Mouse (Mus musculus): ENCODE measurements around the gene Ifna14. TPM values are rescaled to one million over a fixed set of nuclear protein-coding genes. Genes with fewer than 3 reads are reported as not detected.

The Ifna14 gene
- polyA plus RNA-seq, 1 experiment from 2014 or later = not detected

GRCm38 (mm10) chr4:88533499-88533898, 38.1 kb downstream of the Ifna14 start:
- no peak overlapping the region for H3K27ac ChIP-seq
- no peak for ATAC-seq (replicated peaks; ENCODE audit: low FRiP score)
- H3K9ac ChIP-seq = no peak overlapping the region
- no peaks in the 10 kb centered on the region for H3K4me1 ChIP-seq
- no peak overlapping the region for H3K4me3 ChIP-seq (replicated peaks)
- no peaks in the 10 kb centered on the region for H3K9me3 ChIP-seq (replicated peaks)
- no peak overlapping the region for H3K4me2 ChIP-seq
- no peaks in the 10 kb centered on the region for H3K27me3 ChIP-seq
- 83% methylated on average over 2 of the region's 2 CpGs for WGBS
- H3K36me3 ChIP-seq = no peaks in the 10 kb centered on the region

- no peak overlapping the region for H3K27ac ChIP-seq
- WGBS = 78% methylated on average over 2 of the region's 2 CpGs
- no peaks in the 10 kb centered on the region for H3K4me1 ChIP-seq
- ATAC-seq (replicated peaks; ENCODE audit: low FRiP score) = no peak
- no peak overlapping the region for H3K4me3 ChIP-seq (replicated peaks)
- no peak overlapping the region for H3K9ac ChIP-seq
- H3K4me2 ChIP-seq = no peak overlapping the region
- no peaks in the 10 kb centered on the region for H3K36me3 ChIP-seq
- no peaks in the 10 kb centered on the region for H3K27me3 ChIP-seq
- H3K9me3 ChIP-seq (replicated peaks) = no peaks in the 10 kb centered on the region
These were observed 40.7 kb downstream of the Ifna14 start for GRCm38 (mm10) chr4:88530892-88531291.

- H3K4me3 ChIP-seq (replicated peaks) = no peak overlapping the region
- no peaks in the 10 kb centered on the region for H3K27me3 ChIP-seq
- H3K36me3 ChIP-seq = no peaks in the 10 kb centered on the region
- 52% methylated on average over 4 of the region's 4 CpGs for WGBS
- no peaks in the 10 kb centered on the region for H3K4me1 ChIP-seq
- H3K27ac ChIP-seq = no peak overlapping the region
- no peak for ATAC-seq (replicated peaks; ENCODE audit: low FRiP score)
- no peak overlapping the region for H3K9ac ChIP-seq
- no peak overlapping the region for H3K4me2 ChIP-seq
- no peaks in the 10 kb centered on the region for H3K9me3 ChIP-seq (replicated peaks)
These were observed 41.3 kb downstream of the Ifna14 start for GRCm38 (mm10) chr4:88530271-88530670.

GRCm38 (mm10) chr4:88526379-88527049, 45.1 kb downstream of the Ifna14 start:
- 85% methylated on average over 5 of the region's 5 CpGs for WGBS
- Histone ChIP-seq H3K27me3 (no peaks in the 10 kb centered on the region), H3K36me3 (no peaks in the 10 kb centered on the region), H3K9ac (no peak overlapping the region), H3K4me3 (replicated peaks) (no peak overlapping the region), H3K27ac (no peak overlapping the region), H3K4me2 (no peak overlapping the region), H3K9me3 (replicated peaks) (no peaks in the 10 kb centered on the region), H3K4me1 (no peaks in the 10 kb centered on the region)
- ATAC-seq (replicated peaks; ENCODE audit: low FRiP score) = no peak

- no peaks in the 10 kb centered on the region for H3K36me3 ChIP-seq
- whole genome bisulfite sequencing = 87% methylated on average over 3 of the region's 3 CpGs
- H3K27ac ChIP-seq = no peak overlapping the region
- H3K4me3 ChIP-seq (replicated peaks) = no peak overlapping the region
- ATAC-seq (replicated peaks; ENCODE audit: low FRiP score) = no peak
- no peaks in the 10 kb centered on the region for H3K9me3 ChIP-seq (replicated peaks)
- no peak overlapping the region for H3K4me2 ChIP-seq
- H3K4me1 ChIP-seq = no peaks in the 10 kb centered on the region
- no peak overlapping the region for H3K9ac ChIP-seq
- H3K27me3 ChIP-seq = 0 out of 2 replicates have a peak, but pooled peaks cover 4% of the 10 kb centered on the region
These were observed 46.2 kb downstream of the Ifna14 start for GRCm38 (mm10) chr4:88525393-88525792.

- ATAC-seq (replicated peaks; ENCODE audit: low FRiP score) = no peak
- no peak overlapping the region for H3K27ac ChIP-seq
- no peaks in the 10 kb centered on the region for H3K36me3 ChIP-seq
- no peak overlapping the region for H3K4me2 ChIP-seq
- H3K9me3 ChIP-seq (replicated peaks) = no peaks in the 10 kb centered on the region
- no peak overlapping the region for H3K9ac ChIP-seq
- H3K4me1 ChIP-seq = no peaks in the 10 kb centered on the region
- 0 out of 2 replicates have a peak, but pooled peaks cover 4% of the 10 kb centered on the region for H3K27me3 ChIP-seq
- no peak overlapping the region for H3K4me3 ChIP-seq (replicated peaks)
These were observed 48.4 kb downstream of the Ifna14 start for GRCm38 (mm10) chr4:88523241-88523640.

GRCm38 (mm10) chr4:88522674-88523073, 48.9 kb downstream of the Ifna14 start, which contains the start of gene Ifnb1:
Ifnb1 (minus strand) TSS chr4:88522774.
- WGBS = 88% methylated on average over 4 of the region's 4 CpGs
- Histone ChIP-seq H3K9me3 (replicated peaks) (no peaks in the 10 kb centered on the region), H3K9ac (no peak within 1 kb of the TSS), H3K36me3 (no peaks in the 10 kb centered on the region), H3K4me3 (replicated peaks) (no peak within 1 kb of the TSS), H3K4me1 (no peaks in the 10 kb centered on the region), H3K27ac (no peak within 1 kb of the TSS), H3K27me3 (0 out of 2 replicates have a peak, but pooled peaks cover 4% of the 10 kb centered on the region), H3K4me2 (no peak within 1 kb of the TSS)
- ATAC-seq (replicated peaks; ENCODE audit: low FRiP score) = no peak

Other genes starting within 250 kb of the Ifna14 start
- 18.3 and 20.7 TPM in 2 replicates for gene Hacd4, start 132.9 kb downstream of the Ifna14 start, polyA plus RNA-seq (2015; fragmentation: Nextera tagmentation; extraction: Ambion mirVana)
- gene Ifnb1, start 49.0 kb downstream of the Ifna14 start, polyA plus RNA-seq (2015; fragmentation: Nextera tagmentation; extraction: Ambion mirVana) = not detected in 2 replicates
- not detected in 2 replicates for gene Ifna15, start 13.6 kb downstream of the Ifna14 start, polyA plus RNA-seq (2015; fragmentation: Nextera tagmentation; extraction: Ambion mirVana)
- gene Ifna9, start 20.6 kb upstream of the Ifna14 start, polyA plus RNA-seq (2015; fragmentation: Nextera tagmentation; extraction: Ambion mirVana) = not detected in 2 replicates
- gene Ifna12, start 31.6 kb upstream of the Ifna14 start, polyA plus RNA-seq (2015; fragmentation: Nextera tagmentation; extraction: Ambion mirVana) = not detected in 2 replicates
- not detected in 2 replicates for gene C87499, start 62.6 kb upstream of the Ifna14 start, polyA plus RNA-seq (2015; fragmentation: Nextera tagmentation; extraction: Ambion mirVana)
- gene Ifna13, start 72.7 kb upstream of the Ifna14 start, polyA plus RNA-seq (2015; fragmentation: Nextera tagmentation; extraction: Ambion mirVana) = not detected in 2 replicates
- gene Ifna16, start 105.1 kb upstream of the Ifna14 start, polyA plus RNA-seq (2015; fragmentation: Nextera tagmentation; extraction: Ambion mirVana) = not detected in 2 replicates
- not detected in 2 replicates for gene Ifna2, start 112.1 kb upstream of the Ifna14 start, polyA plus RNA-seq (2015; fragmentation: Nextera tagmentation; extraction: Ambion mirVana)
- gene Ifnab, start 119.6 kb upstream of the Ifna14 start, polyA plus RNA-seq (2015; fragmentation: Nextera tagmentation; extraction: Ambion mirVana) = not detected in 2 replicates
- gene Gm26566, start 150.0 kb upstream of the Ifna14 start, polyA plus RNA-seq (2015; fragmentation: Nextera tagmentation; extraction: Ambion mirVana) = 1.1 and 1.2 TPM in 2 replicates
- gene Klhl9, start 150.7 kb upstream of the Ifna14 start, polyA plus RNA-seq (2015; fragmentation: Nextera tagmentation; extraction: Ambion mirVana) = 95.2 and 103 TPM in 2 replicates
- gene Gm13271, start 183.1 kb upstream of the Ifna14 start, polyA plus RNA-seq (2015; fragmentation: Nextera tagmentation; extraction: Ambion mirVana) = not detected in 2 replicates
- gene Gm13283, start 188.3 kb upstream of the Ifna14 start, polyA plus RNA-seq (2015; fragmentation: Nextera tagmentation; extraction: Ambion mirVana) = 0.30 and 0.49 TPM in 2 replicates
- 0.23 TPM in 1 of 2 replicates, not detected in the other for gene Gm13290, start 202.0 kb upstream of the Ifna14 start, polyA plus RNA-seq (2015; fragmentation: Nextera tagmentation; extraction: Ambion mirVana)
- not detected in 2 replicates for gene Gm13289, start 205.1 kb upstream of the Ifna14 start, polyA plus RNA-seq (2015; fragmentation: Nextera tagmentation; extraction: Ambion mirVana)
- 0.40 TPM in 1 of 2 replicates, not detected in the other for gene Gm13272, start 208.1 kb upstream of the Ifna14 start, polyA plus RNA-seq (2015; fragmentation: Nextera tagmentation; extraction: Ambion mirVana)
- gene Ifnz, start 210.3 kb upstream of the Ifna14 start, polyA plus RNA-seq (2015; fragmentation: Nextera tagmentation; extraction: Ambion mirVana) = 0.35 TPM in 1 of 2 replicates, not detected in the other
- gene Gm13276, start 213.9 kb upstream of the Ifna14 start, polyA plus RNA-seq (2015; fragmentation: Nextera tagmentation; extraction: Ambion mirVana) = not detected in 2 replicates
- not detected in 2 replicates for gene Gm13277, start 216.8 kb upstream of the Ifna14 start, polyA plus RNA-seq (2015; fragmentation: Nextera tagmentation; extraction: Ambion mirVana)
- gene Gm13278, start 219.8 kb upstream of the Ifna14 start, polyA plus RNA-seq (2015; fragmentation: Nextera tagmentation; extraction: Ambion mirVana) = not detected in 2 replicates
- not detected in 2 replicates for gene Gm13275, start 222.7 kb upstream of the Ifna14 start, polyA plus RNA-seq (2015; fragmentation: Nextera tagmentation; extraction: Ambion mirVana)
- not detected in 2 replicates for gene Gm13279, start 225.6 kb upstream of the Ifna14 start, polyA plus RNA-seq (2015; fragmentation: Nextera tagmentation; extraction: Ambion mirVana)
- 1.0 and 1.2 TPM in 2 replicates for gene Gm13285, start 227.9 kb upstream of the Ifna14 start, polyA plus RNA-seq (2015; fragmentation: Nextera tagmentation; extraction: Ambion mirVana)
- not detected in 2 replicates for gene Gm13287, start 231.5 kb upstream of the Ifna14 start, polyA plus RNA-seq (2015; fragmentation: Nextera tagmentation; extraction: Ambion mirVana)
- 0.08 TPM in 1 of 2 replicates, not detected in the other for gene Gm13288, start 233.7 kb upstream of the Ifna14 start, polyA plus RNA-seq (2015; fragmentation: Nextera tagmentation; extraction: Ambion mirVana)
- not detected in 2 replicates for gene Ifna7, start 244.4 kb upstream of the Ifna14 start, polyA plus RNA-seq (2015; fragmentation: Nextera tagmentation; extraction: Ambion mirVana)
- gene Ifna11, start 248.2 kb upstream of the Ifna14 start, polyA plus RNA-seq (2015; fragmentation: Nextera tagmentation; extraction: Ambion mirVana) = not detected in 2 replicates

All from kidney, embryonic 15.5 days (tissue).